Mouse (Mus musculus) midbrain, embryonic 13.5 days (tissue): ENCODE results near the gene Atp5f1. TPM values are rescaled to one million over a fixed set of nuclear protein-coding genes. Genes with fewer than 3 reads are reported as not detected.
"Not testable (repeated sequence)": the region's sequence is repeated elsewhere in the genome, so short reads cannot be mapped to it uniquely, and the experiment has no call there.

Experiments
- ATAC-seq: fragments of 200-750 bp; cut with Nextera tagmentation; 2 replicates; pipeline ENCODE4 v1.8.0; 2017; ENCODE audit warnings: mild to moderate bottlenecking, moderate TSS enrichment, moderate library complexity
- H3K27ac ChIP-seq: fragments of 300-500 bp; sonication (generic); 2 replicates; pipeline ENCODE4 v1.5.1; 2015; ENCODE audit warnings: inconsistent platforms, mild to moderate bottlenecking, moderate library complexity
- H3K27me3 ChIP-seq: fragments of 300-500 bp; sonication (generic); 2 replicates; pipeline ENCODE4 v1.6.1; 2015; ENCODE audit warnings: mild to moderate bottlenecking, inconsistent platforms
- H3K36me3 ChIP-seq: fragments of 300-500 bp; sonication (generic); 2 replicates; pipeline ENCODE4 v1.6.1; 2015; ENCODE audit warnings: mild to moderate bottlenecking, inconsistent platforms
- H3K4me1 ChIP-seq: fragments of 300-500 bp; sonication (generic); replicated peaks from 2 replicates; pipeline ENCODE4 v1.6.1; 2015; ENCODE audit warnings: inconsistent platforms
- H3K4me2 ChIP-seq: fragments of 300-500 bp; sonication (generic); replicated peaks from 2 replicates; pipeline ENCODE4 v1.6.1; 2015; ENCODE audit warnings: moderate library complexity, mild to moderate bottlenecking, inconsistent platforms
- H3K4me3 ChIP-seq: fragments of 300-500 bp; sonication (generic); replicated peaks from 2 replicates; pipeline ENCODE4 v1.5.1; 2015; ENCODE audit warnings: mild to moderate bottlenecking, inconsistent platforms
- H3K9ac ChIP-seq: fragments of 300-500 bp; sonication (generic); replicated peaks from 2 replicates; pipeline ENCODE4 v1.6.1; 2015; ENCODE audit warnings: mild to moderate bottlenecking, inconsistent platforms
- H3K9me3 ChIP-seq: fragments of 300-500 bp; sonication (generic); 2 replicates; pipeline ENCODE4 v1.6.1; 2016; ENCODE audit warnings: mild to moderate bottlenecking, inconsistent platforms
- WGBS: fragments of 180-500 bp; shearing (Covaris S2); methylation state at CpG from one replicate; pipeline ENCODE4 v1.1.7; 2015; 5-methylcytosine and 5-hydroxymethylcytosine counted together
- polyA plus RNA-seq: library from polyadenylated mRNA; unstranded; fragments of >200 nt; fragmentation: Nextera tagmentation; extraction: Ambion mirVana; gene quantifications from 2 replicates; pipeline ENCODE4 v1.2.1, GENCODE M21; 2015

Atp5f1 gene
- 541 and 556 TPM in 2 replicates for polyA plus RNA-seq

GRCm38 (mm10) chr3:105959999-105960398 is at the start of gene Atp5f1:
Gene Atp5f1, minus strand, starts transcription at chr3:105960099.
- Histone ChIP-seq H3K27ac (peak within 1 kb of the TSS; percentile 86), H3K4me1 (peaks cover 41% of the 10 kb centered on the region), H3K9me3 (no peaks in the 10 kb centered on the region), H3K9ac (peak within 1 kb of the TSS; percentile 97), H3K27me3 (no peaks in the 10 kb centered on the region), H3K4me2 (peak within 1 kb of the TSS; percentile 89), H3K4me3 (peak within 1 kb of the TSS; percentile 94), H3K36me3 (peaks cover 40% of the 10 kb centered on the region)
- ATAC-seq, result no peak
- 7% methylated on average over 6 of the region's 6 CpGs for WGBS

GRCm38 (mm10) chr3:106003360-106003759 is 43.5 kb upstream of the Atp5f1 start:
- not testable (repeated sequence) for H3K36me3 ChIP-seq, H3K9me3 ChIP-seq, ATAC-seq, H3K9ac ChIP-seq, H3K27ac ChIP-seq, H3K4me2 ChIP-seq, H3K4me3 ChIP-seq, H3K27me3 ChIP-seq
- H3K4me1 ChIP-seq, result peaks cover 11% of the 10 kb centered on the region
- WGBS, result 71% methylated on average over 10 of the region's 10 CpGs

GRCm38 (mm10) chr3:106001416-106002370 is 41.8 kb upstream of the Atp5f1 start:
- peak overlapping the region; percentile 24 for H3K4me3 ChIP-seq
- H3K9me3 ChIP-seq, result no peaks in the 10 kb centered on the region
- peaks cover 11% of the 10 kb centered on the region for H3K4me1 ChIP-seq
- no peak overlapping the region for H3K9ac ChIP-seq
- ATAC-seq, result peak; percentile 97
- no peaks in the 10 kb centered on the region for H3K27me3 ChIP-seq
- no peak overlapping the region for H3K27ac ChIP-seq
- 20% methylated on average over 17 of the region's 17 CpGs for WGBS
- H3K36me3 ChIP-seq, result no peaks in the 10 kb centered on the region
- peak overlapping the region; percentile 53 for H3K4me2 ChIP-seq

DNA sequence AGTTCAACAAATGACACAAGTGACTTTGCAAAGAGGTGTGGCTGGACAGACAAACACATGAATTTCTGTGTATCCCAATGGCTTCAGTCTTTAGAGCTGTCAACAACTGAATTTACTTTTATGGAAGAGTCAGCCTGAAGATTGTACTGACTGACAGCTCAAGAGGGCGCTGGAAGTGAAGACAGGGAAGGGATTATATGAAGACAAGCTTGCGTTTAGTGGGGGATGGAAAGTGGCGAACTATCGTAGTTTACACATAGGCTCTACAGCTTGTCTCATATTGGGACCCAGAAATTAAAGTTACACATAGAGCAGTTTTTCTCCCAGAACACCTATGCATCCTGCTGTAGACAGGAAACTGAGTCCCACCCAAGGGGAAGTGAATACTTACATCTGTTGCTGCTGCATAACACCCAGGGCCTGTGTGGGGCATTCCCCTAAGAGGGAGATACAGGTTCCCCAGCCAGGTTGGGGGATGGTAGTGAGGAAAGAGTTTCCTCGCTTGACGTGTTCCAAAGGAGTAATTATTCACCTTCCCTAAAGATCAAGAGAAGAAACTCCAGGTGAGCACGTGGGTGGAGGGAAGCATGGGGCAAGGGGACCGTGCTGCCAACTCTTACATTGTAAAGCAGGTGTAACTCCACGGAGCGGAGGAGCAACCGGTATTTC is 40.9 kb upstream of the Atp5f1 start:
- Histone ChIP-seq H3K4me3 (peak overlapping the region; percentile 24), H3K4me1 (peaks cover 11% of the 10 kb centered on the region), H3K4me2 (peak overlapping the region; percentile 53), H3K27ac (no peak overlapping the region), H3K27me3 (no peaks in the 10 kb centered on the region), H3K9ac (no peak overlapping the region), H3K9me3 (no peaks in the 10 kb centered on the region), H3K36me3 (no peaks in the 10 kb centered on the region)
- peak; percentile 57 for ATAC-seq
- WGBS, result 16% methylated on average over 11 of the region's 11 CpGs

GRCm38 (mm10) chr3:105994730-105995129 is 34.8 kb upstream of the Atp5f1 start:
- H3K4me1 ChIP-seq, result no peaks in the 10 kb centered on the region
- WGBS, result 89% methylated on average over 2 of the region's 2 CpGs
- ATAC-seq, result no peak
- H3K9ac ChIP-seq, result no peak overlapping the region
- H3K4me3 ChIP-seq, result no peak overlapping the region
- no peaks in the 10 kb centered on the region for H3K27me3 ChIP-seq
- no peaks in the 10 kb centered on the region for H3K36me3 ChIP-seq
- H3K9me3 ChIP-seq, result no peaks in the 10 kb centered on the region
- no peak overlapping the region for H3K27ac ChIP-seq
- H3K4me2 ChIP-seq, result no peak overlapping the region

GRCm38 (mm10) chr3:105991653-105992283 is 31.9 kb upstream of the Atp5f1 start:
- Histone ChIP-seq H3K9me3 (no peaks in the 10 kb centered on the region), H3K4me1 (no peaks in the 10 kb centered on the region), H3K36me3 (no peaks in the 10 kb centered on the region), H3K27ac (no peak overlapping the region), H3K27me3 (no peaks in the 10 kb centered on the region), H3K9ac (no peak overlapping the region), H3K4me3 (no peak overlapping the region), H3K4me2 (no peak overlapping the region)
- no peak for ATAC-seq
- WGBS, result 29% methylated on average over 4 of the region's 4 CpGs

DNA sequence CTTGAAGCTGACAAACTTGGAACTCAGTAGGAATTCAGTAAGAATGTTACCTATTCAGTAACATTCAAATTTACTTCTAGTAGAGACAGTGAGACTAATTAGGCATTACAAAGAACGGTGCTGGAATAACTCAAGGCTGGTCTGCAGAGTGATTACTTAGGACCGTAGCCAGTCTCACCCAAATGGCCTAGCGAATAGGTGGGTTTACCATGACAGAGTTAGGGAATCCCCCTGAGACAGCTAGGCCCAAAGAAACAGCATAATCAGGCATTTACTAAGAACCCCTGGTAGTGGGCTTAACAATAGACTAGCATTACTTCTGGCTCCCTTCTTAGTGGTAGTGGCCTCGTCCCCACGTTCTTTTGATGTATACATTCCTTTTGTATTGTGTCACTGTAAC is 29.7 kb upstream of the Atp5f1 start:
- H3K36me3 ChIP-seq, H3K27ac ChIP-seq, ATAC-seq, H3K4me1 ChIP-seq, H3K9ac ChIP-seq, H3K27me3 ChIP-seq, H3K4me2 ChIP-seq, H3K9me3 ChIP-seq, H3K4me3 ChIP-seq: not testable (repeated sequence)
- 38% methylated on average over 5 of the region's 5 CpGs for WGBS

DNA sequence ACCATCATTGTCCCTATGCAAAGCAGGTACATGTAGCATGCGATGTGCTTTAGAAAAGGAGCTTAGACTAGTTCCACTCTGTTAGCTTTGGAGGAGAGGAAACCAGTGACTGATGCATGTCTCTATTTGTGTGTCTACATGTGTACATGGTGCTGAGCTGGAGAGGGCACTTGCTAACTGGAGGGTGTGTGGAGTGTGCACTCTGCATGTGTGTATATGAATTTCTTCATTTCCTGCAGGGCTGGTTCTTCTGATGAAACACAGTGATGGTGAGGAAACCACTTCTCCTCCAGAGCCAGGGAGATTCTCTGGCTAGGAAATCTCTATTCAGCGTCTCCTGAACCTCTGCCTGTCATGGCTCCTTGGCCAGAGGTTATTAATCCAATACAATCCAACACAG is 14.3 kb upstream of the Atp5f1 start:
- no peak overlapping the region for H3K9ac ChIP-seq
- no peaks in the 10 kb centered on the region for H3K27me3 ChIP-seq
- H3K27ac ChIP-seq, result no peak overlapping the region
- no peaks in the 10 kb centered on the region for H3K4me1 ChIP-seq
- no peak overlapping the region for H3K4me3 ChIP-seq
- no peak for ATAC-seq
- 88% methylated on average over 2 of the region's 2 CpGs for WGBS
- no peaks in the 10 kb centered on the region for H3K9me3 ChIP-seq
- peaks cover 11% of the 10 kb centered on the region for H3K36me3 ChIP-seq
- no peak overlapping the region for H3K4me2 ChIP-seq

DNA sequence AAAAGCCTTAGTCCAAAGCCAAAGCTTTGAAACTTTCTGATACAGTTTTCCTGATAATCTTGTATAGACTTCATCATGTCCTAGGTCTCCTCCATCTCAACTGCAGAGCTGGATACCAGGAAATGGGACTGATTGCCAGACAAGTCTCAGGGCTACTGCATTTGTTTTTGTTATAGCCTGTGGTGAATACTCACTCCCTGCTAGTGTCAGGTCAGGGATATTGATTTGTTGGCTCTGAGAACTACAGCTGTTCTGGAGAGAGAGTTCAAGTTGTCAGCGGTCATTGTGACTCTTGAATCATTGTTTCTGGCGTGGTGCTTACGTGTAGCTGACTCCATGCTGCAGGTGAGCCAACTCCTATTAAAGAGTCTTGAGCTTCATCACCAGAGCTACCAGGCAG is 13.5 kb upstream of the Atp5f1 start, which contains the start of gene Ovgp1:
Gene Ovgp1 (plus strand): TSS at position 301 of the 400 bp plus-strand sequence.
- H3K4me1 ChIP-seq, result no peaks in the 10 kb centered on the region
- H3K27ac ChIP-seq, result no peak within 1 kb of the TSS
- H3K9me3 ChIP-seq, result no peaks in the 10 kb centered on the region
- no peak for ATAC-seq
- H3K4me3 ChIP-seq, result no peak within 1 kb of the TSS
- peaks cover 19% of the 10 kb centered on the region for H3K36me3 ChIP-seq
- WGBS, result 87% methylated on average over 3 of the region's 3 CpGs
- H3K4me2 ChIP-seq, result no peak within 1 kb of the TSS
- no peaks in the 10 kb centered on the region for H3K27me3 ChIP-seq
- H3K9ac ChIP-seq, result no peak within 1 kb of the TSS

GRCm38 (mm10) chr3:105971831-105972446 is 12.0 kb upstream of the Atp5f1 start:
- H3K9ac ChIP-seq, result no peak overlapping the region
- 82% methylated on average over 5 of the region's 5 CpGs for WGBS
- no peak overlapping the region for H3K27ac ChIP-seq
- H3K36me3 ChIP-seq, result peaks cover 33% of the 10 kb centered on the region
- no peak for ATAC-seq
- no peaks in the 10 kb centered on the region for H3K9me3 ChIP-seq
- no peaks in the 10 kb centered on the region for H3K4me1 ChIP-seq
- no peak overlapping the region for H3K4me3 ChIP-seq
- H3K4me2 ChIP-seq, result no peak overlapping the region
- H3K27me3 ChIP-seq, result no peaks in the 10 kb centered on the region

- H3K4me2 ChIP-seq, result peak overlapping the region; percentile 89
- no peaks in the 10 kb centered on the region for H3K9me3 ChIP-seq
- H3K27me3 ChIP-seq, result no peaks in the 10 kb centered on the region
- H3K4me1 ChIP-seq, result peaks cover 41% of the 10 kb centered on the region
- 99% methylated on average over 2 of the region's 2 CpGs for WGBS
- H3K36me3 ChIP-seq, result peaks cover 45% of the 10 kb centered on the region
- H3K4me3 ChIP-seq, result peak overlapping the region; percentile 94; the same call in 1 of the 2 replicates
- ATAC-seq, result no peak
- no peak overlapping the region for H3K9ac ChIP-seq
- H3K27ac ChIP-seq, result no peak overlapping the region
These were observed 801 bp upstream of the Atp5f1 start for GRCm38 (mm10) chr3:105960700-105961099.
